Mouse (Mus musculus) kidney, postnatal 0 days (tissue): ENCODE results near the gene Gm13283. TPM values are rescaled to one million over a fixed set of nuclear protein-coding genes. Genes with fewer than 3 reads are reported as not detected.

ENCODE experiments used
- ATAC-seq: fragments of 200-750 bp; cut with Nextera tagmentation; replicated peaks from 2 replicates; pipeline ENCODE4 v1.8.0; 2017; ENCODE audit warnings: low read depth, moderate number of reproducible peaks, moderate TSS enrichment, moderate library complexity; ENCODE audit not compliant: low FRiP score
- DNase-seq: peaks from one replicate; pipeline ENCODE4 v3.0.0-alpha.2; 2016; ENCODE audit warnings: low spot score
- H3K27ac ChIP-seq: fragments of 300-500 bp; sonication (generic); 2 replicates; pipeline ENCODE4 v1.5.1; 2014; ENCODE audit warnings: mild to moderate bottlenecking
- H3K27me3 ChIP-seq: fragments of 300-500 bp; sonication (generic); 2 replicates; pipeline ENCODE4 v1.6.1; 2014; ENCODE audit warnings: low read length, mixed read lengths; ENCODE audit not compliant: insufficient read depth
- H3K36me3 ChIP-seq: fragments of 300-500 bp; sonication (generic); 2 replicates; pipeline ENCODE4 v1.6.1; 2014; ENCODE audit warnings: low read length, mixed read lengths; ENCODE audit not compliant: insufficient read depth
- H3K4me1 ChIP-seq: fragments of 300-500 bp; sonication (generic); replicated peaks from 2 replicates; pipeline ENCODE4 v1.6.1; 2014; ENCODE audit warnings: antibody characterized with exemption, low read length, mixed read lengths; ENCODE audit not compliant: insufficient read depth
- H3K4me2 ChIP-seq: fragments of 300-500 bp; sonication (generic); 2 replicates; pipeline ENCODE4 v1.6.1; 2014; ENCODE audit warnings: mild to moderate bottlenecking, low read length, moderate library complexity, mixed read lengths
- H3K4me3 ChIP-seq: fragments of 300-500 bp; sonication (generic); replicated peaks from 2 replicates; pipeline ENCODE4 v1.5.1; 2014; ENCODE audit warnings: low read depth, low read length
- H3K9ac ChIP-seq: fragments of 300-500 bp; sonication (generic); 2 replicates; pipeline ENCODE4 v1.6.1; 2014; ENCODE audit warnings: low read depth, low read length
- H3K9me3 ChIP-seq: fragments of 300-500 bp; sonication (generic); replicated peaks from 2 replicates; pipeline ENCODE4 v1.6.1; 2016; ENCODE audit warnings: low read length, inconsistent platforms, mixed read lengths
- CTCF ChIP-seq: IDR thresholded peaks from 2 replicates; pipeline ENCODE4 v1.5.1; 2016; ENCODE audit warnings: antibody characterized with exemption, low read depth, mild to moderate bottlenecking, moderate library complexity
- WGBS: fragments of 180-500 bp; shearing (Covaris S2); extraction: QIAGEN DNeasy Blood & Tissue Kit; methylation state at CpG from one replicate; pipeline ENCODE4 v1.1.7; 2014; 5-methylcytosine and 5-hydroxymethylcytosine counted together
- polyA plus RNA-seq: library from polyadenylated mRNA; unstranded; fragments of >200 nt; fragmentation: Nextera tagmentation; extraction: Ambion mirVana; gene quantifications from 2 replicates; pipeline ENCODE4 v1.2.1, GENCODE M21; 2015

Gene Gm13283
- polyA plus RNA-seq, 1 experiment from 2014 or later: 0.49 TPM

- Histone ChIP-seq H3K9ac (no peak overlapping the region), H3K27ac (peak overlapping the region; percentile 98), H3K27me3 (no peaks in the 10 kb centered on the region), H3K4me1 (peaks cover 7% of the 10 kb centered on the region; the same call in 1 of the 2 replicates), H3K4me2 (0 out of 2 replicates have a peak overlapping the region, but pooled peaks have one; percentile 25), H3K9me3 (no peaks in the 10 kb centered on the region), H3K36me3 (0 out of 2 replicates have a peak, but pooled peaks cover 4% of the 10 kb centered on the region), H3K4me3 (no peak overlapping the region)
- TF ChIP-seq CTCF: no peak
- DNase-seq (no peak), ATAC-seq (no peak)
- WGBS: 46% methylated on average over 8 of the region's 8 CpGs
Observed at GRCm38 (mm10) chr4:88723497-88724090, 36.3 kb upstream of the Gm13283 start.

- no peak for TF ChIP-seq CTCF
- ATAC-seq: no peak
- Histone ChIP-seq H3K27me3 (no peaks in the 10 kb centered on the region), H3K4me1 (no peaks in the 10 kb centered on the region), H3K4me3 (no peak overlapping the region), H3K9ac (no peak overlapping the region), H3K27ac (no peak overlapping the region), H3K4me2 (no peak overlapping the region), H3K9me3 (no peaks in the 10 kb centered on the region), H3K36me3 (no peaks in the 10 kb centered on the region)
- 78% methylated on average over 6 of the region's 6 CpGs for WGBS
- no peak for DNase-seq
Observed at GRCm38 (mm10) chr4:88726727-88727126, 33.2 kb upstream of the Gm13283 start.

- peak; percentile 81 for DNase-seq
- Histone ChIP-seq H3K4me2 (no peak overlapping the region), H3K36me3 (no peaks in the 10 kb centered on the region), H3K4me1 (no peaks in the 10 kb centered on the region), H3K27me3 (no peaks in the 10 kb centered on the region), H3K9ac (no peak overlapping the region), H3K4me3 (no peak overlapping the region), H3K9me3 (no peaks in the 10 kb centered on the region), H3K27ac (no peak overlapping the region)
- peak; percentile 79 for TF ChIP-seq CTCF
- 0% methylated on average over 1 of the region's 1 CpGs for WGBS
- 0 out of 2 replicates have a peak, but pooled peaks have one; percentile 55 for ATAC-seq
Observed at GRCm38 (mm10) chr4:88727324-88727723, 32.6 kb upstream of the Gm13283 start.

GRCm38 (mm10) chr4:88738480-88738879 lies 21.4 kb upstream of the Gm13283 start:
- 6% methylated on average over 2 of the region's 2 CpGs for WGBS
- DNase-seq: peak; percentile 79
- H3K4me1 ChIP-seq: no peaks in the 10 kb centered on the region
- peak; percentile 91 for TF ChIP-seq CTCF
- H3K9ac ChIP-seq: no peak overlapping the region
- H3K4me3 ChIP-seq: no peak overlapping the region
- H3K27me3 ChIP-seq: no peaks in the 10 kb centered on the region
- no peaks in the 10 kb centered on the region for H3K36me3 ChIP-seq
- H3K4me2 ChIP-seq: no peak overlapping the region
- no peaks in the 10 kb centered on the region for H3K9me3 ChIP-seq
- no peak overlapping the region for H3K27ac ChIP-seq
- no peak for ATAC-seq

GRCm38 (mm10) chr4:88739036-88739435 lies 20.9 kb upstream of the Gm13283 start:
- no peak for ATAC-seq
- Histone ChIP-seq H3K4me3 (no peak overlapping the region), H3K9me3 (no peaks in the 10 kb centered on the region), H3K4me2 (no peak overlapping the region), H3K27me3 (no peaks in the 10 kb centered on the region), H3K4me1 (no peaks in the 10 kb centered on the region), H3K27ac (no peak overlapping the region), H3K36me3 (no peaks in the 10 kb centered on the region), H3K9ac (no peak overlapping the region)
- 89% methylated on average over 6 of the region's 6 CpGs for WGBS
- TF ChIP-seq CTCF: no peak
- no peak for DNase-seq

- no peak overlapping the region for H3K9ac ChIP-seq
- H3K9me3 ChIP-seq: no peaks in the 10 kb centered on the region
- no peak overlapping the region for H3K4me3 ChIP-seq
- no peaks in the 10 kb centered on the region for H3K36me3 ChIP-seq
- ATAC-seq (no peak), DNase-seq (no peak)
- WGBS: 85% methylated on average over 4 of the region's 4 CpGs
- no peaks in the 10 kb centered on the region for H3K27me3 ChIP-seq
- H3K27ac ChIP-seq: no peak overlapping the region
- TF ChIP-seq CTCF: no peak
- H3K4me1 ChIP-seq: no peaks in the 10 kb centered on the region
- H3K4me2 ChIP-seq: no peak overlapping the region
Observed at GRCm38 (mm10) chr4:88741426-88741825, 18.5 kb upstream of the Gm13283 start.

- WGBS: 70% methylated on average over 7 of the region's 7 CpGs
- peak; percentile 40 for DNase-seq
- H3K4me3 ChIP-seq: no peak overlapping the region
Observed at GRCm38 (mm10) chr4:88742771-88743371, 17.0 kb upstream of the Gm13283 start.

More at GRCm38 (mm10) chr4:88742771-88743371, 17.0 kb upstream of the Gm13283 start:
- TF ChIP-seq CTCF: peak; percentile 48; the same call in 1 of the 2 replicates
- Histone ChIP-seq H3K27ac (no peak overlapping the region), H3K36me3 (no peaks in the 10 kb centered on the region), H3K9ac (no peak overlapping the region), H3K9me3 (no peaks in the 10 kb centered on the region), H3K27me3 (no peaks in the 10 kb centered on the region), H3K4me1 (no peaks in the 10 kb centered on the region), H3K4me2 (no peak overlapping the region)
- ATAC-seq: no peak
